Mouse (Mus musculus): ENCODE data around the gene Syt12.

Syt12 gene

DNA sequence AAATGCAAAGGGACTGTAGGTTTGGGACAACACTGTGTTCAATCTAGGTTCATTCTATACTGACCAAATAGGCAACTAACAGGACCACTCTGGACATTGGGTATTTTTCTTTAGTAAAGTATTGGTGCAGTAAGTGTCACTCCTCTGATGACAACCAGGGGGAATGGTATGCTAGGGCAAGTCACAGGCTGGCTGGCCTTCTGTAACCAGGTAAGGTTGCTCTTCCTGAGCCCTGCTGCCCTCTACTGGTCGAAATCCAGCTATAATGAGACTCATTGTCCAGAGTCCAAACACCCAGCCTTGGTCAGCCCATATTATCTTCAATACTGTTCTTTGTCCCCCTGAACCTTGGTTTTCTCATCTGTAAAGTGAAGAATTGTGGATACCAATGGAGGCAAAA lies 60.1 kb downstream of the Syt12 start:
- DNase-seq (ENCODE audit: inconsistent age in 2 of 2, low spot score in 1 of 2), result peak; percentile 68 to 91

DNA sequence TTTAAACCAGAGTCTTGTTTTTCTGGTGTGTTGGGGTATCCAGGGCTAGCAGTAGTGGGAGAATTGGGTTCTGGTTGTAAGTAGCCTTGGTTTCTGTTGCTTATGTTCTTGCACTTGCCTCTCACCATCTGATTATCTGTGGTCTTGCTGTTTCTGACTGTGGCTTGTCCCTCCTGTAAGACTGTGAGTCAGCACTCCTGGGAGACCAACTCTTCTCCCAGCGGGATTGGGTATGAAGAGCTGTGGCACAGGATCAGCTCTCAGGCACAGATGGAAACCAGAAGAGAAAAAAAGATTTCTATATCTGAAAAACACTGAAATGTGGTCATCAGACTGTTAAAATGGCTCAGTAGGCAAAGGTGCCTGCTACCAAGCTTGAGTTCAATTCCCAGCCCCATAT lies 62.6 kb downstream of the Syt12 start:
- DNase-seq (ENCODE audit: inconsistent age in 2 of 2, low spot score in 1 of 2), result no peak

DNA sequence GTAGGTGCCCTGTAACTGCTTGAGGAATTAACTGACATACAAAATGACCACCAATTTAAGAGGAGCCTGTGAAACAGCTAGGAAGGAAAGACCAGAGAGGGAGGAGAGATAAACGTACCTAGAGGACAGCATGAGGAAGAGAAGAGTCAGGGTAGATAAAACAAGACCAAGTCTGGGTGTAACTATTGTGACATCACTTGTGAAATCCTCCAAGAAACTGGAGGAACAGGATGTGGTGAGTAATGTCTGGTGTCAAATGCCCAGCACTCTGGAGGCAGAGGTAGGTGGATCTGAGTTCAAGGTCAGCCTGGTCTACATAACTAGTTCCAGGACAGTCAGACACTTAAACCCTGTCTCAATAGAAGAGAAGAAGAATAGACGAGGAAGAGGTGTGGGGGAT lies 68.2 kb downstream of the Syt12 start:
- DNase-seq (ENCODE audit: inconsistent age in 2 of 2, low spot score in 1 of 2), result peak in 1 of 2 experiments; percentile 65

DNA sequence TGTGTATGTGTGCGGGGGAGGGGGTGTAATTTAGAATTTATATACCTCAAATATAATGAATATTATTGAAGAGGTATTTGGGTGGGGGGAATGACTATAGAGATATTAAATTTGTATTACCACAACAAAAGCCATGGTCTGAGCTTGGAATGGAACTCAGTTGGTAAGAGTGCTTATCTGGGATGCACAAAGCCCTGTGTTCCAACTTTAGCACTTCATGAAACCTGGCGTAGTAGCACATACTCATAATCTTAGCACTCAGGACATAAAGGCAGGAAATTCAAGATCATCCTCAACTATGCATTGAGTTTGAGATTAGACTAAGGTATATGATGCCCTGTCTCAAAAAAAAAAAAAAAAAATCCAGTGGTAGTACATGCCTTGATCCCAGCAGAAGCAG lies 72.4 kb downstream of the Syt12 start:
- no peak for DNase-seq (ENCODE audit: inconsistent age in 2 of 2, low spot score in 1 of 2)

DNA sequence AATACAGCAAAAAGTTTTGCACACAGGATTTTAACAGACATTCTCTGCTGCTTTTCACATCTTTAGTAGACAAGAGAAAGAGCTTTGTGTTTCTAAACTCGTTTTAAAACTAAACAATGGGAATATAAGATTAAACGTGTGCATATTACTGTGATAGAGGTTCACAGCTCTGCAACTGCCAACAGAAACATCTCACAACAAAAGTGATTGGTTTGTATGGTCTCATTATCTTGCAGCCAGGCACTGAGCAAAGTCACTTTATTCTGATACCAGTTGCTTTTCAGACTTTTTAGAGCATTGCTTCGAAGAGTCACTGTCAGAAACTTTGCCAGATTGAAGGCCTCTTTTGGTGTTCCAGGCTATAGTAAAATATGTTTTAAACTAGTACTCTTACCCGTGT lies 78.3 kb downstream of the Syt12 start:
- DNase-seq (ENCODE audit: inconsistent age in 2 of 2, low spot score in 1 of 2), result no peak

DNA sequence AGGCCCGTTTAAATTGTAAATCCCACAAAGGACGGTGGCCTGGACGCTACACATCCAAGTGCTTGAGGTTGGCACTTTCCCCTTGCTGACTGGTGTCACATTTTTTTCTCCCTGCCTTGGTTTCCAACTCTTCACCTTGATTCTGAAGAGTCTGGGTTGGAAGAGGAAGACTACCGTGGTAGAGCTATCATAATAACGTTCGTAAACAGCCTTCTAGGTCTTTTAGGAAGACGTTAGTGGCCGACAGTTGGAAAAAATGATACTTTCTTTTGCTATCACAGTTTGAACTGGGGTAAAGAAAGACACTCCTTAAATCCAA lies 78.7 kb downstream of the Syt12 start:
- no peak for DNase-seq (ENCODE audit: inconsistent age in 2 of 2, low spot score in 1 of 2)

DNA sequence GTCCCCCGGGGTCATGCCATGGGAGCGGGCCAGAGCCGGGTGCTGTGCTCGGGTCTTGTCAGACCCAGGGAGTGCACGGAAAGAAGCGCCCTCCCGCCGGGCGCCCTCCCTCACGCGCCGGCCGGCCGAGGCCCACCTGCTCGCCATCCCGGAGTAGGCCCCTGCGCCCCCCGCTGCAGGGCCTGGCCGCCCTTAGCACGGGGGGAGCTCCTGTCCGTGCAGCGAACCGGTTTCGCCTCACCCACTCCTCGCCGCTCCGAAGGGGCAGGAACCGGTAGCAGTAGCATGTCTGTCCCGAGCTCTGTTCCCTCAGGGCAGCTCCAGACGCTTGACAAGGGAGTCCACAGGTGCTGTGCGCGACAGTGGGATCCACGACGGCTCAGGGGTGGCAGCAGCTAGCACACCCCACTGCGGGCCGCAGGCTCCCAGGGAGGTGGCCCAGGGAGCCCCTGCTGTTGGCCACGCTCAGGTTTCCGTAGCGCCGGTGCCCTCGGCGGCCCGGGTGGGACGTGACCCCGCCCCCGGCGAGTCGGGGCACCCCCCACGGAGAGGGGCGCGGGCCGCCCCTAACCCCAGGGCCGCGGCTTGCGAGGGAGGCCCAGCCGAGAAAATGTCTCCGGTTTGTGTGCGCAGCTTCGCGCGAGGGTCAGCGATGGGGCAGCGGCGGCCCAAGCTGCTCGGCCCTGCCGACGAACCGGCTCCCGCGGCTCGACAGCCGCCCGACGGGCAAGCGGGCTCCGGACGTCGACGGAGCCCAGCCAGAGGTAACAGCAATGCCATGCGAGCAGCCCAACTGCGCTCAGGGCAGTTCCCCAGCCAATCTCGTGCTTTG lies 79.2 kb downstream of the Syt12 start, which contains the start of gene Kdm2a:
TSS of gene Kdm2a (minus strand) at position 488 of the 832 bp plus-strand sequence.
- DNase-seq (ENCODE audit: inconsistent age in 2 of 2, low spot score in 1 of 2), result peak; percentile 76 to 91

DNA sequence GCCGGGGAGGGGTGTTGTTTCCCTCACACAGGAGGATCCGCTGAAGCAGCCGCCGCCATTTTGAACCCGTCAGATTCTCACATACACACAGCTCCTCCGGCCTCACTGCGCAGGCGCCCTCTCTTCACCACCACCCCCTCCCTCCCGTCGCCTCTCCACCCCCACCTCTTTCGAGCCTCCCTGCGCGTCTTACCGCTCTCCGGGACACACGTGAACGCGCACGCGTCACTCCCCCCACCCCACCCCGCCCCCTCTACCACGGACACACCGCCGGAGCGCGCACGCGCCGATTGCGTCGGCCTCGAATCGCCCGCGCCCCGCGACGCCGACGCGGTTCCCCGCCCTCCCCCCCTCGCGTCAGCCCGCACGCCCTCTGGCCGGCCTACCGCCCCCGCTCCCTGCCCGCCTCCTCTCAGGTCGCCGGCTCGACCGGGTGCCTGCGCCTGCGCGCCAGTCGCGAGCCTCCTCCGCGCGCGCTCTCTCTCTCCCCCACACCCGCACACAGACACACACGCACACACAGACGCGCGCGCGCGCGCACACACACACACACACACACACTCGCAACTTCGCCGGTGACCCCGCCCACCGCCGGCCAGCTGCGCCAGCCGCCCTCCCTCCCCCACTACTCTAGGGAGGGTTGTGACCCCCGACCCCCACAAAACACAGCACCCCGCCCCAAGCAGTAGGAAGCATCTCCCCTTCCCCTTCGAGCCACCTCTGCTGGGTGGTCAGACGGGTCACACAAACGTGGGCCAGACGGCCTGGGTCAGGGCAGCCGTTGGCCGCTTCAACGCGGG lies 80.0 kb downstream of the Syt12 start:
- DNase-seq (ENCODE audit: inconsistent age in 2 of 2, low spot score in 1 of 2), result peak; percentile 97 to 98

DNA sequence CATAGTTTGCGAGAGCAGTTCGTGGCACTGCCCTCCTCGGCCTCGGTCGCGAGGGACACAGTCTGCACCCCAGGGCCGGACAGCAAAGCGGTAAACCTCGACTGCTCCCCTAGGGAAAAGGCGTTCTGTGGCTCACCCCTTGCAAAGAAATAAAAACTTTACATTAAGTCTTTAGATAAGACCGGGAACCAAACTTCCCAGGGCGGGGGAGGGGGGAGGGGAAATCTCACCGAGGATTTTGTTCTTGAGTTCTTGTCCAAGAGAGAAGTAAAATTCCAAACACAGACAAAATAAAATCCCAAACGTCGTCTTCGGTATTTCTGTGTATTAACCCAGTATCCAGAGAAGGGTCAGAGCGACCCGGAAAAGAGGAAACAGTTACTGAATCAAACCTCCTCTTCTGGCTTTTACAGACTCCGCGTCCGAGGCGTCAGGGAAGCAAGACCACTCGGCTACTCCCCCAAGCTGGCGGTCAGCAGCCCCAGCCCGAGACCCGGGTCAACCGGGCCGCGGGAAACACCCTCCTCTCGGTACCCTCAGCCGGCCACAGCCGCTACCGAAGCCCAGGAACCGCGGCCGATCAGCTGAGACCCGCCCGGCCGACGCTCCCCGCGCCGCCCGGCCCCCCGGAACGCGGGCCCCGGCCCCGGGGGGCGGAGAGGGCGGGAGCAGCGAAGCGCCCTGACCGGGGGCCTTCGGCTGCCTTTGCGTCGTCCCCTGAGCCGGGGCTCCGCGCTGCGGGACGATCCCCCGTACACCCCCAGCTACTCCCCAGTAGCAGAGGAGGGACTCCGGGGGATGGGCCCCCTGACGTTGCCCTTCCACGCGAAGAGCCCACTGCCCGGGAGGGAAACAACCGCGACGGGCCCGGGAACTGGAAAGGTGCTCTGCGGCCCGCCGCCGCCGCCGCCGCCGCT lies 80.9 kb downstream of the Syt12 start:
- peak; percentile 46 to 82 for DNase-seq (ENCODE audit: inconsistent age in 2 of 2, low spot score in 1 of 2)

All from adrenal gland, adult (tissue).